Mouse (Mus musculus) ES-Bruce4 (cell line): ENCODE data around the gene Map3k4. TPM values are rescaled to one million over a fixed set of nuclear protein-coding genes. Genes with fewer than 3 reads are reported as not detected.
"Not testable (repeated sequence)": the region's sequence is repeated elsewhere in the genome, so short reads cannot be mapped to it uniquely, and the experiment has no call there.

Experiments
- H3K27ac ChIP-seq: 2 replicates; pipeline ENCODE4 v1.5.1; 2012; ENCODE audit warnings: low read length, inconsistent platforms; ENCODE audit not compliant: insufficient read depth
- H3K27me3 ChIP-seq: 2 replicates; pipeline ENCODE4 v1.6.1; 2012; ENCODE audit warnings: mild to moderate bottlenecking, low read length, inconsistent platforms; ENCODE audit not compliant: control insufficient read depth, poor library complexity, insufficient read depth, severe bottlenecking
- H3K36me3 ChIP-seq: 2 replicates; pipeline ENCODE4 v1.6.1; 2012; ENCODE audit warnings: inconsistent platforms, mild to moderate bottlenecking, low read length, moderate library complexity; ENCODE audit not compliant: control insufficient read depth, poor library complexity, insufficient read depth, severe bottlenecking
- H3K4me1 ChIP-seq: one replicate; pipeline ENCODE4 v1.8.1; 2011; ENCODE audit warnings: low read length; ENCODE audit not compliant: control insufficient read depth, insufficient read depth
- H3K4me3 ChIP-seq: 2 replicates; pipeline ENCODE4 v1.5.1; 2011; ENCODE audit warnings: low read depth, mild to moderate bottlenecking, low read length
- H3K9ac ChIP-seq: 2 replicates; pipeline ENCODE4 v1.6.1; 2012; ENCODE audit warnings: low read depth, mild to moderate bottlenecking, inconsistent platforms; ENCODE audit not compliant: poor library complexity, severe bottlenecking
- H3K9me3 ChIP-seq: replicated peaks from 2 replicates; pipeline ENCODE4 v1.6.1; 2012; ENCODE audit warnings: mild to moderate bottlenecking, low read length, inconsistent platforms; ENCODE audit not compliant: control insufficient read depth, poor library complexity, insufficient read depth, severe bottlenecking
- CTCF ChIP-seq: IDR thresholded peaks from one replicate; pipeline ENCODE4 v1.8.1; 2011; ENCODE audit warnings: low read depth, low read length
- EP300 ChIP-seq: IDR thresholded peaks from 2 replicates; pipeline ENCODE4 v1.6.1; 2011; ENCODE audit warnings: low read depth, low read length; ENCODE audit not compliant: insufficient read depth
- POLR2A ChIP-seq: IDR thresholded peaks from one replicate; pipeline ENCODE4 v1.8.1; 2011; ENCODE audit warnings: low read length; ENCODE audit not compliant: insufficient read depth
- polyA plus RNA-seq: library from polyadenylated mRNA; stranded (reverse); fragments of >200 nt; gene quantifications from 2 replicates; pipeline ENCODE4 v1.2.4, GENCODE M21; 2011; ENCODE audit warnings: low read depth; ENCODE audit not compliant: missing spikeins, insufficient read depth, insufficient read length

Map3k4 gene
- polyA plus RNA-seq, 1 experiment: 44.3 TPM

- H3K36me3 ChIP-seq: no peaks in the 10 kb centered on the region
- H3K27me3 ChIP-seq: no peaks in the 10 kb centered on the region
- H3K4me1 ChIP-seq: no peaks in the 10 kb centered on the region
- no peak overlapping the region for H3K4me3 ChIP-seq
- peaks cover 16% of the 10 kb centered on the region for H3K9me3 ChIP-seq
- no peak overlapping the region for H3K9ac ChIP-seq
- TF ChIP-seq POLR2A (no peak), CTCF (no peak), EP300 (no peak)
- H3K27ac ChIP-seq: no peak overlapping the region
These were observed 25.0 kb downstream of the Map3k4 start for GRCm38 (mm10) chr17:12293571-12293970.

- no peak overlapping the region for H3K27ac ChIP-seq
- TF ChIP-seq CTCF (no peak), POLR2A (no peak), EP300 (no peak)
- no peak overlapping the region for H3K9ac ChIP-seq
- H3K4me1 ChIP-seq: no peaks in the 10 kb centered on the region
- no peak overlapping the region for H3K4me3 ChIP-seq
- no peaks in the 10 kb centered on the region for H3K36me3 ChIP-seq
- H3K27me3 ChIP-seq: no peaks in the 10 kb centered on the region
- H3K9me3 ChIP-seq: peaks cover 23% of the 10 kb centered on the region
These were observed 25.7 kb downstream of the Map3k4 start for GRCm38 (mm10) chr17:12292877-12293276.

- H3K27me3 ChIP-seq: no peaks in the 10 kb centered on the region
- no peak overlapping the region for H3K4me3 ChIP-seq
- peaks cover 23% of the 10 kb centered on the region for H3K9me3 ChIP-seq
- TF ChIP-seq POLR2A (no peak), CTCF (no peak), EP300 (no peak)
- no peak overlapping the region for H3K9ac ChIP-seq
- H3K4me1 ChIP-seq: no peaks in the 10 kb centered on the region
- no peaks in the 10 kb centered on the region for H3K36me3 ChIP-seq
- H3K27ac ChIP-seq: no peak overlapping the region
These were observed 26.2 kb downstream of the Map3k4 start for GRCm38 (mm10) chr17:12292356-12292755.

GRCm38 (mm10) chr17:12291151-12291550 is 27.4 kb downstream of the Map3k4 start:
- no peak overlapping the region for H3K9ac ChIP-seq
- no peak for TF ChIP-seq EP300
- TF ChIP-seq CTCF: no peak
- TF ChIP-seq POLR2A: no peak
- no peaks in the 10 kb centered on the region for H3K4me1 ChIP-seq
- H3K9me3 ChIP-seq: peaks cover 23% of the 10 kb centered on the region
- H3K27me3 ChIP-seq: no peaks in the 10 kb centered on the region
- no peaks in the 10 kb centered on the region for H3K36me3 ChIP-seq
- no peak overlapping the region for H3K27ac ChIP-seq
- no peak overlapping the region for H3K4me3 ChIP-seq

GRCm38 (mm10) chr17:12290735-12291134 is 27.9 kb downstream of the Map3k4 start:
- Histone ChIP-seq H3K9ac (no peak overlapping the region), H3K36me3 (no peaks in the 10 kb centered on the region), H3K27ac (no peak overlapping the region), H3K9me3 (peaks cover 23% of the 10 kb centered on the region), H3K4me3 (no peak overlapping the region), H3K4me1 (no peaks in the 10 kb centered on the region), H3K27me3 (no peaks in the 10 kb centered on the region)
- no peak for TF ChIP-seq EP300
- no peak for TF ChIP-seq CTCF
- no peak for TF ChIP-seq POLR2A

GRCm38 (mm10) chr17:12289836-12290235 is 28.8 kb downstream of the Map3k4 start:
- not testable (repeated sequence) for H3K27me3 ChIP-seq, H3K4me3 ChIP-seq, H3K9ac ChIP-seq, H3K4me1 ChIP-seq, H3K27ac ChIP-seq, H3K36me3 ChIP-seq
- H3K9me3 ChIP-seq: peaks cover 23% of the 10 kb centered on the region

GRCm38 (mm10) chr17:12288871-12289270 is 29.7 kb downstream of the Map3k4 start:
- peaks cover 23% of the 10 kb centered on the region for H3K9me3 ChIP-seq
- H3K27me3 ChIP-seq: no peaks in the 10 kb centered on the region
- H3K36me3 ChIP-seq: no peaks in the 10 kb centered on the region
- TF ChIP-seq POLR2A: no peak
- TF ChIP-seq EP300: no peak
- no peak for TF ChIP-seq CTCF
- H3K4me1 ChIP-seq: no peaks in the 10 kb centered on the region
- no peak overlapping the region for H3K9ac ChIP-seq
- H3K27ac ChIP-seq: no peak overlapping the region
- no peak overlapping the region for H3K4me3 ChIP-seq
